Mouse (Mus musculus): ENCODE measurements around the gene Rp9. TPM values are rescaled to one million over a fixed set of nuclear protein-coding genes. Genes with fewer than 3 reads are reported as not detected.
"Not testable (repeated sequence)": the region's sequence is repeated elsewhere in the genome, so short reads cannot be mapped to it uniquely, and the experiment has no call there.

Rp9 gene
- polyA plus RNA-seq, 1 experiment from 2014 or later, result 52.6 TPM

DNA sequence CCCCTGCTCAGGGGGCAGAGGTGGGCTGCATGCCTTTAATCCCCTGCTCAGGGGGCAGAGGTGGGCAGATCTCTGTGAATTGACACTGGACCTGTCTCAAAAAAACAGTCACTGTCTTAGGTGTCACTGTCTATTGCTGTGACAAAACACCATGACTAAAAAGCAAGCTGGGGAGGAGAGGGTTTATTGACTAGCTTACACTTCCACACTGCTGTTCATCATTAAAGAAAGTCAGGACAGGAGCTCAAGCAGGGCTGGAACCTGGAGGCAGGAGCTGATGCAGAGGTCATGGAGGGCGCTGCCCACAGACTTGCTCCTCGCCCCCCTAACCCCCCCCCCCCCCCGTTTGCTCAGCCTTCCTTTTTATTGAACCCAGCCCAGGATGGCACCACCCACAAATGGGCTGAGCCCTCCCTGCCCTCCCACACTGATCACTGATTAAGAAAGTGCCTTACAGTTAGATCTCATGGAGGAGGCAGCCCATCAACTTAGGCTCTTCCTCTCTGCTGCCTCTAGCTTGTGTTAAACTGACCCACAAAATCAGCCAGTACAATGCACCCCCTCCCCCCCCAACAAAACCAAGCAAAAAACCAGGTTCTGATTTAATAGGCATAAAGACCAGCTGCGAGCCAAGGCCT lies 41.4 kb downstream of the Rp9 start:
- WGBS, result 42% methylated on average over 3 of the region's 4 CpGs
- no peaks in the 10 kb centered on the region for H3K9me3 ChIP-seq
- no peak for DNase-seq (ENCODE audit: low spot score)
- peaks cover 3% of the 10 kb centered on the region; the same call in 1 of the 2 replicates for H3K36me3 ChIP-seq
- no peak overlapping the region for H3K27ac ChIP-seq
- no peak overlapping the region for H3K4me3 ChIP-seq
- peaks cover 21% of the 10 kb centered on the region for H3K4me1 ChIP-seq
- no peaks in the 10 kb centered on the region for H3K27me3 ChIP-seq (ENCODE audit: insufficient read depth, poor library complexity, severe bottlenecking)

DNA sequence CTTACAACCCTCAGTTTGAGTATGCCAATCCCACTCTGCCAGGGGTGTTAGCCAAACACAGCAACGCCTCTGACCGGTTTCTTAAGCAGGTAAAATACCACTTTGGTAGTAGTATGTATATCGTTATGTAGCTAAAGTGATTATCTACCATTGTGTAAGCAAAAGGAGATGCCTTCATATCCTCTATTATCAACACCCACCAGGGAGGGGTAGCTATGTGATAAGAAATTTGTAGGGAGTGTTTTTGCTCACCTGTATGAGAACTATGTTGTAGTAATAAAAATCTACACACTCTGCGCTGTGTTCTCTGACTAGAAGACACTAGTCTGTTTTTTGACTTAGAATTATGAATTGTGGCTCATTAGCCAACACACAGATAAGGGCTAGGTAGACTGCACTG lies 44.8 kb downstream of the Rp9 start:
- H3K27ac ChIP-seq, result no peak overlapping the region
- H3K36me3 ChIP-seq, result no peaks in the 10 kb centered on the region
- no peaks in the 10 kb centered on the region for H3K27me3 ChIP-seq (ENCODE audit: insufficient read depth, poor library complexity, severe bottlenecking)
- no peaks in the 10 kb centered on the region for H3K9me3 ChIP-seq
- H3K4me1 ChIP-seq, result peaks cover 19% of the 10 kb centered on the region
- 90% methylated on average over 4 of the region's 4 CpGs for WGBS
- no peak for DNase-seq (ENCODE audit: low spot score)
- no peak overlapping the region for H3K4me3 ChIP-seq

DNA sequence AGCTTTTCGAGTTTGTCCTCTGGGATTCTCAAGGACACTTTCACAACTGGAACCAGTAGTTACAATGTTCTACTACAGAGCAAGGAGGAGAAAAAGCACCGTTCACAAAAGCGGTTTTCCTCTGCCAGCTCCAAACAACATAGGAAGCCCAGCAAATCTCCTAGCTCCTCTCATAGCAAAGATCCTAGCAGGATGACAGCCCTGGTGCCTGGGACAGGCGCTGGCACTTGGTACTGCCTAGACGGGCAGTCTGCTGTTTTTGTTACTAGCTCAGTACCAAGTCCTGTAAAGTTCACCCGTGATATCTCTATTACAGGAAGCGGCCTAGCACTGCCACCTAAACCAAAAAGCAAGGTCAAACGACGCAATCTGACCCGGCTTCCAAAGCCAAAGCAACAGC lies 45.3 kb downstream of the Rp9 start:
- H3K27ac ChIP-seq, result peak overlapping the region; percentile 53; the same call in 1 of the 2 replicates
- H3K27me3 ChIP-seq (ENCODE audit: insufficient read depth, poor library complexity, severe bottlenecking), result no peaks in the 10 kb centered on the region
- WGBS, result 67% methylated on average over 10 of the region's 10 CpGs

DNA sequence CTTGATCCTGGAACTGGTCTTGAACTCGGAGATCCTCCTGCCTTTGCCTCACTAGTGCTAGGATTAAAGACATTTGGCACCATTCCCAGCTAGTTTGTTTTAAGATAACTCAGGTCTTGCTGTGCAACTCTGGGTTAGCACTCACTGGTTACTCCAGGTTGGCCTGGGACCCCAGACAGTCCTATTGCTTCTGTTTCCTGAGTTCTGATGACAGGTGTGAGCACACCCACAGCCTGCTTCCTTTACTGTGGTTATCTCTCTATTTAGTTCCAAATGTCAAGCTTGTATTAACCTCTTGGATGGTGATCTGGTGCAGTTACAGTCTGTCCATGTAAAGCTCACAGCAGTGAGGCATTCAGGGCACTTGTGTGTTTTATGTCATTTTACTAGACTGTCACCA lies 46.0 kb downstream of the Rp9 start:
- no peaks in the 10 kb centered on the region for H3K27me3 ChIP-seq (ENCODE audit: insufficient read depth, poor library complexity, severe bottlenecking)
- H3K9me3 ChIP-seq, result no peaks in the 10 kb centered on the region
- H3K4me1 ChIP-seq, result peaks cover 17% of the 10 kb centered on the region
- no peak overlapping the region for H3K27ac ChIP-seq
- 70% methylated on average over 1 of the region's 1 CpGs for WGBS
- no peak overlapping the region for H3K4me3 ChIP-seq
- no peaks in the 10 kb centered on the region for H3K36me3 ChIP-seq
- no peak for DNase-seq (ENCODE audit: low spot score)

More for the DNA sequence above, 45.3 kb downstream of the Rp9 start:
- H3K36me3 ChIP-seq, result no peaks in the 10 kb centered on the region
- H3K4me3 ChIP-seq, result no peak overlapping the region
- no peaks in the 10 kb centered on the region for H3K9me3 ChIP-seq
- peaks cover 18% of the 10 kb centered on the region for H3K4me1 ChIP-seq
- no peak for DNase-seq (ENCODE audit: low spot score)

DNA sequence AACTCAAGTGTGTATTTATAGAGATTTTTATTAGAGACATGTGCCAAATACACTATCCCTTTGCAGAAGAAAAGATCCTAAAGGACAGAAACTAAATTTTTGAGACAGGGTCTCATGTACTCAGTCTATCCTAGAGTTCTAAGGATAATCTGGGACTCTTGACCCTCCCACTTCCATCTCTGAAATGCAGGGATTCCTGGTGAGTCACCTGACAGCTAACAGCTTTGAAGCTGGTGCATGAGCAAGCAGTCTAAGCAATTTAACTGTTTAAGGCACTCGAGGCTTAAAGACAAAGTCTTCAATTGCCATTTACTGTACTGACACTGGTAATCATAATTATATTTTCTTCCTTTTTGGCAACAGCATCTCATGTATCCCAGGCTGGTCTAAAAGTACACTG lies 47.0 kb downstream of the Rp9 start:
- no peak for DNase-seq (ENCODE audit: low spot score)
- Histone ChIP-seq H3K9me3 (no peaks in the 10 kb centered on the region), H3K36me3 (no peaks in the 10 kb centered on the region), H3K4me1 (peaks cover 17% of the 10 kb centered on the region), H3K27ac (no peak overlapping the region), H3K4me3 (no peak overlapping the region), H3K27me3 (ENCODE audit: insufficient read depth, poor library complexity, severe bottlenecking) (no peaks in the 10 kb centered on the region)
- WGBS, result 33% methylated on average over 1 of the region's 1 CpGs

DNA sequence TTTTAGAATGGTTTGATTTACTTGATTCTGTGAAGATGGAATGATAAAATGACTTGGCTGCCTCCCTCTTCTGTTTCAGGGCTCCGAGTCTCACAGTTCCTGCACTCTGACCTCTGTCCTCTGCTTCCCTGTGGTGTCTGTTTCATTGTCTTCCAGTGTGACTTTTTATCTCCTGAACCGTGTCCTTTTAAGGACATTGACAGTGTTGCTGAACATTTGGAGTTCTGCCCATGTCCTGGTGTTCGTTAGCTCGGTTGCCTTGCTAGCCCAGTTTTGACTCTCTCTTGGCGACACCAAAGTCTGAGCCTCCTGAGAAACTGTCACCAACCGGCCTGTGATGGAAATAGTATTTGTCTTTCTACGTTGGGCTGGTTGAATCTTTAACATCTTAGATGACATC lies 49.1 kb downstream of the Rp9 start:
- no peak for DNase-seq (ENCODE audit: low spot score)
- WGBS, result 33% methylated on average over 7 of the region's 7 CpGs
- H3K4me3 ChIP-seq, result no peak overlapping the region

DNA sequence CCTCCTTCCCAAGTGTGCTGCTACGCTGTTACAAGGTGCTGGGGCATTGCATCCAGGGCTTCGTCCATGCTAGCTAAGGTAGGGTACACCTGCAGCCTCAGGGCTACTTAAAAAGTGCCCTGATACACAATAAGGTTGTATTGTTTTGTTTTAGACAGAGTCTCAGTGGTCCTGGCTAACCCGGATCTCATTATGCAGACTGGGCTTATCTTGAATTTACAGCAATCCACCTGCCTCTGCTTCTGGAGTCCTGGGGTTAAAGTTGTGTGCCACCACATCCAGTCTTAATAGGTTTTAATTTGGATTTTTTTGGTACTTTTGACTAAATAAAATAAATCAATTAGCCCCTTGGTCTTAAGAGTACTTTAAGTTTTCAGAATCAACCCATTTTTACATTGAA lies 49.7 kb downstream of the Rp9 start:
- H3K27me3 ChIP-seq (ENCODE audit: insufficient read depth, poor library complexity, severe bottlenecking), result no peaks in the 10 kb centered on the region
- peaks cover 17% of the 10 kb centered on the region for H3K4me1 ChIP-seq
- WGBS, result 78% methylated on average over 3 of the region's 3 CpGs
- DNase-seq (ENCODE audit: low spot score), result no peak
- no peaks in the 10 kb centered on the region for H3K9me3 ChIP-seq
- no peak overlapping the region for H3K4me3 ChIP-seq
- no peaks in the 10 kb centered on the region for H3K36me3 ChIP-seq
- no peak overlapping the region for H3K27ac ChIP-seq

More for the DNA sequence above, 49.1 kb downstream of the Rp9 start:
- Histone ChIP-seq H3K27ac (no peak overlapping the region), H3K36me3 (no peaks in the 10 kb centered on the region), H3K27me3 (ENCODE audit: insufficient read depth, poor library complexity, severe bottlenecking) (no peaks in the 10 kb centered on the region), H3K9me3 (no peaks in the 10 kb centered on the region), H3K4me1 (peaks cover 17% of the 10 kb centered on the region)

DNA sequence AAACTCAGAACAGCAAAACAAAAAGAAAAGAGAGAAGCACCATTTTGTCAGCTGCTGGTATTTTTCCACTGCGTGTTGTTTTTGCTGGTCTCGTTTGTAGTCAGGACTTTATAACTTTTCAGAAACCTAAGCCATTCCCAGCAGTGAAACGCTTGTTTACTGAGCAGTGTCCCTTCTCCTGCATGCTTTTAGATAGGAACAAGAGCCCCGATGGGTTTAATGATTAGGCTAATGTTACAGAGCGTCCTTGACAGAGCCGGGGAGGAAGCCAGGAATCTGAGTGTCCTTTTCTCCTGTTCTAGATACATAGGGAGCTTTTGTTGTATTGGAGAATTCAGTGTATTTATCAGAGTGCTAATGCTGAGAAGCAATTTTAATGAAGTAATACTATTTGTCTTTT lies 52.0 kb downstream of the Rp9 start:
- H3K27me3 ChIP-seq (ENCODE audit: insufficient read depth, poor library complexity, severe bottlenecking), result no peaks in the 10 kb centered on the region; the same call in 1 of the 2 replicates
- H3K4me1 ChIP-seq, result peaks cover 7% of the 10 kb centered on the region; the same call in 1 of the 2 replicates
- no peaks in the 10 kb centered on the region for H3K36me3 ChIP-seq
- no peak overlapping the region for H3K4me3 ChIP-seq
- H3K27ac ChIP-seq, result no peak overlapping the region
- no peaks in the 10 kb centered on the region for H3K9me3 ChIP-seq
- DNase-seq (ENCODE audit: low spot score), result no peak
- 45% methylated on average over 6 of the region's 6 CpGs for WGBS

DNA sequence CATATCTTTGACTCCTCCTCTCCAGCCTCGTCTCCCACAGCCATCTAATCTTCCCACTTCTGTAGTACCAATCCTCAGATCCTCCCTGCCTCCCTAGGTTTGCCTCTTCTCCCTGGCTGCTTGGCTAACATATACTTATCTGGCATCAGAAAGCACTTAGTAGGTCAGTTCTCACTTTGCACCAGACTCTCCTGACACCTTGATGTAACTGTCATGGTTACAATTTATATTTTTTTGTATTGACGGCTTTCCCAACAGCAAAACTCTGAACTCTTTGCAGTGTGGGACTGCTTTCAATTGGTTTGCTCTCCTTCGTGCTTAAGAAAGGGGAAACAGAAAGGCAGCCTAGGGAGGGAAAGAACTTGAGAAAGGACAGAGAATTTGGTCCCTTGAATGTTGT lies 53.4 kb downstream of the Rp9 start:
- no peaks in the 10 kb centered on the region for H3K36me3 ChIP-seq
- no peak overlapping the region for H3K27ac ChIP-seq
- DNase-seq (ENCODE audit: low spot score), result no peak
- 58% methylated on average over 3 of the region's 3 CpGs for WGBS
- H3K4me3 ChIP-seq, result no peak overlapping the region
- H3K9me3 ChIP-seq, result no peaks in the 10 kb centered on the region
- H3K4me1 ChIP-seq, result peaks cover 9% of the 10 kb centered on the region; the same call in 1 of the 2 replicates
- H3K27me3 ChIP-seq (ENCODE audit: insufficient read depth, poor library complexity, severe bottlenecking), result no peaks in the 10 kb centered on the region; the same call in 1 of the 2 replicates

DNA sequence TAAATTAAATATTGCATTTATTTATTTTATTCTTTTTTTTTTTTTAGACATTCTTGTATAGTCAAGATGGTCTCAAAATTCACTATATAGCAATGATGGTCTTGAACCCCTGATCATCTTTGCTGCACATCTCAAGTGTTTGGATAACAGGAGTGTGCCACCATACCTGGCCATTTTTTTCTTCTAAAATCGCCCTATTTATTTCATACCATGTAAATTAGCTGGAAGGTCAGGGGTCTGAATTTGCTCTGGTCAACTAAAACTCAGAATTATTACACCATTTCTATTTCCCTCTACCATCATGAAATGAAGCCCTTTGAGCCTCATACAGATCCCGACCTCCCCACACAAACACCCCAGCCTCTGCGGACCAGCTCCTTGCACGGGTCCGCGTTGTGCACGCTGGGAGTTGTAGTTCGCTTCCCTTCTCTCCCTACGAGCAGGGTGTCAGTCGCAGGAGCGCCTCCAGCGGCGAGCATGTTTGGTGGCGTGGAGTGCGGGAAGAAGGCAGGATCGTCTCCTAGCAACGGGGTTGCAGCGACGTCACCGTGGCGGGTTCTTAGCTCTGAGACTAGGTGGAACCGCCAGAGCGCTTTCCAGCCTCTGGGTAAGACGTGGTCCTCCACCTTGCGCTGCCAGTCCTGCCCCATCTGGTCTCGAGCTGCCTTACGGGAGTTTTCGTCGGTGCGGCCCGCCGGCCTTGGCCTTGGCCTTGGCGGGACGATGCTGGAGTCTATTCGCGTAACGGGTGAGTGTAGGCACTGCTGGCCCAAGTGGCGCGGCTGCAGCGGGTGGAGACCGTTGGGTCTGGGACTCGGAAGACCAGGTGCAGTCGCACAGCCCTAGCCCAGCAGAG lies 58.3 kb downstream of the Rp9 start, which contains the start of gene 9530077C05Rik:
Gene 9530077C05Rik, plus strand, starts transcription at position 512 of the 856 bp plus-strand sequence.
- Histone ChIP-seq H3K27me3 (ENCODE audit: insufficient read depth, poor library complexity, severe bottlenecking) (no peaks in the 10 kb centered on the region; the same call in 1 of the 2 replicates), H3K27ac (peak within 1 kb of the TSS; percentile 81), H3K36me3 (no peaks in the 10 kb centered on the region), H3K4me1 (peaks cover 3% of the 10 kb centered on the region; the same call in 1 of the 2 replicates), H3K9me3 (no peaks in the 10 kb centered on the region), H3K4me3 (peak within 1 kb of the TSS; percentile 74)
- DNase-seq (ENCODE audit: low spot score), result peak; percentile 99
- 1% methylated on average over 43 of the region's 43 CpGs for WGBS

DNA sequence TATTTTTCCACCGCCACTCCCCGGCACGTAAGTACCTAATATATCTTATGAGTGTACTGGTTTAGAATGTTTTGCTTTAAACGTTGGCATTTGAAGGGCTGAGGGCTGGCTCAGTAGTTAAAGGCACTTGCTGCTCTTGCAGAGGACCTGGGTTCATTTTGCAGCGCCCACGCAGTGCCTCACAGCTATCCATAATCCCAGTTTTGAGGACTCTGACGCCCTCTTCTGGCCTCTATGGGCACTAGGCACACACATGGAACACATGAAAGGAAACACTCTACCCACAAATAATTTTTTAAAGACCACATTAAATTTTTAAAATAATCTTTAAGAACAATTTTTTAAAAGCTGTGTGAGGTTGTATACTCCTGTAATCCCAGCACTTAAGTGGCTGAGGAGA lies 60.0 kb downstream of the Rp9 start:
- no peaks in the 10 kb centered on the region; the same call in 1 of the 2 replicates for H3K27me3 ChIP-seq (ENCODE audit: insufficient read depth, poor library complexity, severe bottlenecking)
- H3K36me3 ChIP-seq, result no peaks in the 10 kb centered on the region
- no peak for DNase-seq (ENCODE audit: low spot score)
- H3K4me1 ChIP-seq, result peaks cover 3% of the 10 kb centered on the region; the same call in 1 of the 2 replicates
- no peaks in the 10 kb centered on the region for H3K9me3 ChIP-seq
- WGBS, result 73% methylated on average over 7 of the region's 7 CpGs
- no peak overlapping the region for H3K4me3 ChIP-seq
- no peak overlapping the region for H3K27ac ChIP-seq

DNA sequence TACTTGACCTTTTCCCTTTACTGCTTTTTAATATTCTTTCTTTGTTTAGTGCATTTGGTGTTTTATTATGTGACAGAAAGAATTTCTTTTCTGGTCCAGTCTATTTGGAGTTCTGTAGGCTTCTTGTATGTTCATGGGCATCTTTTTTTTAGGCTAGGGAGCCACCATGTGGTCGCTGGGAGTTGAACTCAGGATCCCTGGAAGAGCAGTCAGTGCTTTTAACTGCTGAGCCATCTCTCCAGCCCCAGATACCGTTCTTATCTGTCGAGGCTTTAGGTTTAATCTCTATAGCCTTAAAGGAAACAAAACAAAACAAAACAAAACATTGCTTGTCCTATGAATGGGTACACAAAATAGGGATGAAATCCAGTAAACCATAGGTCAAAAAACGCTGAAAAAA lies 61.2 kb downstream of the Rp9 start:
- H3K4me3 ChIP-seq; H3K4me1 ChIP-seq; H3K27ac ChIP-seq; H3K36me3 ChIP-seq; H3K9me3 ChIP-seq; H3K27me3 ChIP-seq (ENCODE audit: insufficient read depth, poor library complexity, severe bottlenecking); DNase-seq (ENCODE audit: low spot score): not testable (repeated sequence)
- WGBS, result 12% methylated on average over 4 of the region's 4 CpGs

DNA sequence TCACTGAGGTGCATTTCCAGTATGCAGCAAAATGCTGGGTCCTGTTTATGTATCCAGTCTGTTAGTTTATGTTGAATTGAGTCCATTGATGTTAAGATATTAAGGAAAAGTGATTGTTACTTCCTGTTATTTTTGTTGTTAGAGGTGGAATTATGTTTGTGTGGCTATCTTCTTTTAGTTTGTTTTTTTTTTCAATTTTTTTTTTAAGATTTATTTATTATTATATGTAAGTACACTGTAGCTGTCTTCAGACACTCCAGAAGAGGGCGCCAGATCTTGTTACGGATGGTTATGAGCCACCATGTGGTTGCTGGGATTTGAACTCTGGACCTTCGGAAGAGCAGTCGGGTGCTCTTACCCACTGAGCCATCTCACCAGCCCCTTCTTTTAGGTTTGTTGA lies 61.9 kb downstream of the Rp9 start:
- DNase-seq (ENCODE audit: low spot score); H3K27me3 ChIP-seq (ENCODE audit: insufficient read depth, poor library complexity, severe bottlenecking); H3K9me3 ChIP-seq; H3K4me3 ChIP-seq; H3K27ac ChIP-seq; H3K36me3 ChIP-seq; H3K4me1 ChIP-seq: not testable (repeated sequence)
- 79% methylated on average over 4 of the region's 4 CpGs for WGBS

Measured in heart, embryonic 10.5 days (tissue).